Mouse (Mus musculus) hindbrain, embryonic 13.5 days (tissue): Measurements from ENCODE around the gene Pros1. TPM values are rescaled to one million over a fixed set of nuclear protein-coding genes. Genes with fewer than 3 reads are reported as not detected.

Experiments used
- ATAC-seq: fragments of 200-750 bp; cut with Nextera tagmentation; 2 replicates; pipeline ENCODE4 v1.8.0; 2017; ENCODE audit warnings: moderate TSS enrichment; ENCODE audit not compliant: low FRiP score
- H3K27ac ChIP-seq: fragments of 300-500 bp; sonication (generic); 2 replicates; pipeline ENCODE4 v1.5.1; 2015; ENCODE audit warnings: inconsistent platforms, mild to moderate bottlenecking, moderate library complexity
- H3K27me3 ChIP-seq: fragments of 300-500 bp; sonication (generic); 2 replicates; pipeline ENCODE4 v1.6.1; 2015; ENCODE audit warnings: mild to moderate bottlenecking, inconsistent platforms
- H3K36me3 ChIP-seq: fragments of 300-500 bp; sonication (generic); 2 replicates; pipeline ENCODE4 v1.6.1; 2015; ENCODE audit warnings: mild to moderate bottlenecking, inconsistent platforms
- H3K4me1 ChIP-seq: fragments of 300-500 bp; sonication (generic); replicated peaks from 2 replicates; pipeline ENCODE4 v1.6.1; 2015; ENCODE audit warnings: inconsistent platforms
- H3K4me2 ChIP-seq: fragments of 300-500 bp; sonication (generic); 2 replicates; pipeline ENCODE4 v1.6.1; 2015; ENCODE audit warnings: inconsistent platforms, mild to moderate bottlenecking, moderate library complexity
- H3K4me3 ChIP-seq: fragments of 300-500 bp; sonication (generic); 2 replicates; pipeline ENCODE4 v1.5.1; 2015; ENCODE audit warnings: mild to moderate bottlenecking, inconsistent platforms
- H3K9ac ChIP-seq: fragments of 300-500 bp; sonication (generic); 2 replicates; pipeline ENCODE4 v1.6.1; 2015; ENCODE audit warnings: mild to moderate bottlenecking, inconsistent platforms
- H3K9me3 ChIP-seq: fragments of 300-500 bp; sonication (generic); 2 replicates; pipeline ENCODE4 v1.6.1; 2016; ENCODE audit warnings: inconsistent platforms
- WGBS: fragments of 180-500 bp; shearing (Covaris S2); methylation state at CpG from one replicate; pipeline ENCODE4 v1.1.7; 2015; 5-methylcytosine and 5-hydroxymethylcytosine counted together
- polyA plus RNA-seq: library from polyadenylated mRNA; unstranded; fragments of >200 nt; fragmentation: Nextera tagmentation; extraction: Ambion mirVana; gene quantifications from 2 replicates; pipeline ENCODE4 v1.2.1, GENCODE M21; 2015

Gene Pros1
- polyA plus RNA-seq, 1 experiment from 2014 or later: 12.3 TPM

DNA sequence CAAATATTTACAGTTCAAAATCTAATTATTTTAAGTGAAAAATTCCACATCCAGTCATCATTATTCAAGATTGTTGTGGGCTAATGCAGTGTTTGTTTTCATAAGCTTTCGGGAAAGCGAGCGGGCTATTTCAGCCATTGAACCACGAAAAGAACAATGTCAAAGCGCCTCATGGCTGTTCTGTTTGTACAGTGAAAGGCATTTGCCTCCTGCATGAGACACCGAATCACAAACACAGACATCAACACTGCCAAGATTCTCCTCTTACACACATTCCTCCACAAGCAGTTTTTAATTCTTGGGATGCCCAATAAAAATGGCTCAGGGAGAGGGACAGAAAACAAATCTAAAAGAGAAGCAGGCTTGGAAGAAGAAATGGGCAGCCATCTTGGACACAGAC lies 20.0 kb downstream of the Pros1 start:
- Histone ChIP-seq H3K4me3 (no peak overlapping the region), H3K36me3 (no peaks in the 10 kb centered on the region), H3K27me3 (no peaks in the 10 kb centered on the region), H3K9me3 (no peaks in the 10 kb centered on the region), H3K27ac (no peak overlapping the region), H3K4me2 (no peak overlapping the region), H3K9ac (no peak overlapping the region), H3K4me1 (peaks cover 5% of the 10 kb centered on the region; the same call in 1 of the 2 replicates)
- 82% methylated on average over 6 of the region's 6 CpGs for WGBS
- no peak for ATAC-seq

DNA sequence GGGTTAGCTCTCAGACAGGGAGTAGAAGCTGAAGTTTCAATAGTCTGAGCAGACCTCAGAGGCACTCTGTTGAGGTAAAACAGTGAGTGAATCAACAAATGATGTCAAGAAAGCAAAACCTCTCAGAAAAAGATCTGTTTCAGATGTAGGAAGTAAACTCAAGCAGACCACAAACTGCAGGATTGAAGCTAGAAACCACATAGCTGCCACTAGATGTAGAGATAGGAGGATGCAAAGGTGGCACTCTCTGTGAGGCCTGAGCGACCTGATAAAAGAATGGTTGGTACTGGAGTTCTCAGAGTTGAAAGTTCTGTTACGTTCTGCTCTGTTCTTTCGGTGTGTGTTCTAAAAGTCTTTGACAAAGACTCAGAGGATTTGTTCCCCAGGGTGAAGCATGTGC lies 41.7 kb downstream of the Pros1 start:
- ATAC-seq: no peak
- Histone ChIP-seq H3K4me3 (no peak overlapping the region), H3K4me2 (no peak overlapping the region), H3K36me3 (no peaks in the 10 kb centered on the region), H3K9ac (no peak overlapping the region), H3K27me3 (no peaks in the 10 kb centered on the region), H3K27ac (no peak overlapping the region), H3K4me1 (no peaks in the 10 kb centered on the region), H3K9me3 (no peaks in the 10 kb centered on the region)
- WGBS: 87% methylated on average over 3 of the region's 3 CpGs

GRCm38 (mm10) chr16:62911364-62911763 lies 57.3 kb downstream of the Pros1 start:
- 87% methylated on average over 1 of the region's 1 CpGs for WGBS
- no peaks in the 10 kb centered on the region for H3K36me3 ChIP-seq

DNA sequence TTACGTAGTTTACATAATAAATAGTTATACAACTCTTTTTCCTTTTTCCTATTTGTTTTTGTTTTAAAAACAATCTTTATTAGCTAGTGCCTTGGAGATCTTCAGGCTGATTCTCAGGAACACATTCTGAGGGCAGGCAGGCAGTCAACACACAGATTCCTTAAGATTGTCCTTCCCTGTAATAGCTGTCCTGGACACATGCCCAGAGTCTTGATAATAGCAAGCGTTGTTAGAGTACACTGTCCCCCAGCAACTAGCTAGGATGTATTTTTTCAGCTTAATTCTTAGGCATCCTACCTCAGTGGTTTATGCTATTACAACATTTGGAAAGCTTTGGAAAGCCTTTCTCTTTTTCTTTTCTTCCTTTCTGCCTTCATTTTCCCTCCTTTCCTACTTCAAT lies 58.1 kb downstream of the Pros1 start:
- ATAC-seq: no peak
- no peak overlapping the region for H3K4me2 ChIP-seq
- H3K4me3 ChIP-seq: no peak overlapping the region
- 83% methylated on average over 2 of the region's 2 CpGs for WGBS
- no peaks in the 10 kb centered on the region for H3K36me3 ChIP-seq
- no peaks in the 10 kb centered on the region for H3K27me3 ChIP-seq
- H3K4me1 ChIP-seq: no peaks in the 10 kb centered on the region
- no peaks in the 10 kb centered on the region for H3K9me3 ChIP-seq
- H3K9ac ChIP-seq: no peak overlapping the region
- no peak overlapping the region for H3K27ac ChIP-seq

More at GRCm38 (mm10) chr16:62911364-62911763, 57.3 kb downstream of the Pros1 start:
- no peak for ATAC-seq
- Histone ChIP-seq H3K4me1 (no peaks in the 10 kb centered on the region), H3K9me3 (no peaks in the 10 kb centered on the region), H3K27ac (no peak overlapping the region), H3K4me2 (no peak overlapping the region), H3K4me3 (no peak overlapping the region), H3K27me3 (no peaks in the 10 kb centered on the region), H3K9ac (no peak overlapping the region)

DNA sequence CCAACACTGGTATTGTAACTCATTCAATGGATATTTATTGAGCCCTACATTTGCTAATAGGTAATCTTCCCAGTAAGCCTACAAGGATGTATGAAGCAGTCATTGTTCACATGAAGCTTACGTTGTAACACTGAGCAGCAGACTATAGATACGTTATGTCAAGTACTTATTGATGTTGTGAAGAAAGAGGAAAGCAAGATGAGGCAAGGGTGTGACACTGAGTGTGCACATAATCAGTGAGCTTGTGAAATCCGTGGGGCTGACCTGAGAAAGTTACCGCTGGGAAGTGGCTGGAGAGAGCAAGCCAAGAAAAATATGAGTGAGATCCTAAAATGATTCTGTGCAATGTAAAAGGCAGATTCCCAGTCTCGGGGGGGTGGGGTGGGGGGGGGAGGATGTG lies 61.4 kb downstream of the Pros1 start:
- Histone ChIP-seq H3K9me3 (no peaks in the 10 kb centered on the region), H3K4me1 (no peaks in the 10 kb centered on the region), H3K27me3 (no peaks in the 10 kb centered on the region), H3K4me3 (no peak overlapping the region), H3K4me2 (no peak overlapping the region), H3K27ac (no peak overlapping the region), H3K9ac (no peak overlapping the region), H3K36me3 (no peaks in the 10 kb centered on the region)
- ATAC-seq: no peak
- WGBS: 92% methylated on average over 5 of the region's 5 CpGs

- Histone ChIP-seq H3K4me2 (no peak overlapping the region), H3K9ac (no peak overlapping the region), H3K4me1 (peaks cover 8% of the 10 kb centered on the region; the same call in 1 of the 2 replicates), H3K36me3 (no peaks in the 10 kb centered on the region), H3K27ac (no peak overlapping the region), H3K27me3 (no peaks in the 10 kb centered on the region), H3K4me3 (no peak overlapping the region), H3K9me3 (no peaks in the 10 kb centered on the region)
- WGBS: 9% methylated on average over 8 of the region's 8 CpGs
- ATAC-seq: no peak
Observed at GRCm38 (mm10) chr16:62922245-62922644, 68.1 kb downstream of the Pros1 start.

GRCm38 (mm10) chr16:62931341-62931740 lies 77.2 kb downstream of the Pros1 start:
- no peak overlapping the region for H3K4me3 ChIP-seq
- H3K27ac ChIP-seq: no peak overlapping the region
- no peak overlapping the region for H3K9ac ChIP-seq
- WGBS: 87% methylated on average over 6 of the region's 6 CpGs
- no peak overlapping the region for H3K4me2 ChIP-seq
- H3K9me3 ChIP-seq: no peaks in the 10 kb centered on the region
- ATAC-seq: no peak
- H3K4me1 ChIP-seq: no peaks in the 10 kb centered on the region
- H3K36me3 ChIP-seq: no peaks in the 10 kb centered on the region
- no peaks in the 10 kb centered on the region for H3K27me3 ChIP-seq

- no peak for ATAC-seq
- 73% methylated on average over 11 of the region's 11 CpGs for WGBS
- no peaks in the 10 kb centered on the region for H3K4me1 ChIP-seq
Observed at GRCm38 (mm10) chr16:62936316-62936715, 82.2 kb downstream of the Pros1 start.

DNA sequence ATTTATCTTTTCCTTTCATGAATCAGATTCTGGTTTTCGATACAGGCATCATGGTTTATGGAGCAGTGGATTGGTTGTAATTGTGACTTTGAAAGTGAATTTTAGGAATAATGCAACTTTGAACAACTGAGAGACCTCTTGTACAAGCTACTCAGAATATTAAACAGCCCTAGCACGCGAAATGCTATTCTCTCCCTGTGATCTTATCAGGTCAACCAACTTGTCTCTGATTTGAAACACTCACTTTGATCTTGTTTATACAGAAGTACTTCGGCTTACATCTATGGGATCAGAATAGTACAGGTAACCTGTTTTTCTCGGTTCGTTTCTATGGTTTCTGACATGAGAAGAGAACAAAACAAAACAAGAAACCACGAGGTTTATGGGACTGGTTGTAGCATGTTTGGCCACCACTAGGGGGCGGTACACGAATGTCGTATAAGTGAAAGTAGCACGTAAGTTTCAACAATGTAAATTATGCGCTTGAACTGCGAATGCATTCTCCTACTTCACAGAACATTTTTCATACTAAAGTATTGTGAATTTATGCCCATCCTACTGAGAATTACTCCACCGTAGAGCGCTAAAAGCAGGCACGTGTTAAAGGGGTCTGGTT lies 86.4 kb downstream of the Pros1 start:
- peaks cover 19% of the 10 kb centered on the region for H3K4me1 ChIP-seq
- no peaks in the 10 kb centered on the region for H3K36me3 ChIP-seq
- peak; percentile 62 for ATAC-seq
- H3K9ac ChIP-seq: no peak overlapping the region
- 17% methylated on average over 16 of the region's 16 CpGs for WGBS
- no peaks in the 10 kb centered on the region for H3K27me3 ChIP-seq
- H3K9me3 ChIP-seq: no peaks in the 10 kb centered on the region
- H3K27ac ChIP-seq: no peak overlapping the region
- H3K4me3 ChIP-seq: no peak overlapping the region
- H3K4me2 ChIP-seq: peak overlapping the region; percentile 39

More at GRCm38 (mm10) chr16:62936316-62936715, 82.2 kb downstream of the Pros1 start:
- Histone ChIP-seq H3K27me3 (no peaks in the 10 kb centered on the region), H3K27ac (no peak overlapping the region), H3K9ac (no peak overlapping the region), H3K9me3 (no peaks in the 10 kb centered on the region), H3K36me3 (no peaks in the 10 kb centered on the region), H3K4me2 (no peak overlapping the region), H3K4me3 (no peak overlapping the region)

DNA sequence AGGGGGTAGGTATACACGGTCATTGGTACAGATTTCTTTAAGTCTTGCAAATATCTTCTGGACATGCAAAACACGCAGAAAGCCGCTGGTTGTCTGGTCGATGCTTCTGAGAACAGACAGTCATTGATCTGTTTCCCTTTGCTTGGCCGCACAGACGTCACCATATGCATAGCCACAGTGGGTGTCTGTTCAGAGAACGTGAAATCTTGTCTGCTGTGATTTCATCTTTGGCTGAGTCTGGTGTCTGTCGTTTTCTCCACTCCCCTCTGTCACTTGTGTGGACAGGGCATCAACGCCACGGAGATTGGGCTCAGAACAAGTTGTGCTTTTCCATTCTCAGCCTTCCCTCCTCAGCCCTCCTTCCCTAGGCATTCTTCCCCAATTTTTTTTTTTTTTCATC lies 87.7 kb downstream of the Pros1 start:
- no peak overlapping the region for H3K9ac ChIP-seq
- no peaks in the 10 kb centered on the region for H3K36me3 ChIP-seq
- no peaks in the 10 kb centered on the region for H3K9me3 ChIP-seq
- WGBS: 34% methylated on average over 10 of the region's 10 CpGs
- H3K27me3 ChIP-seq: no peaks in the 10 kb centered on the region
- H3K4me1 ChIP-seq: peaks cover 19% of the 10 kb centered on the region
- H3K4me2 ChIP-seq: no peak overlapping the region
- peak; percentile 60; the same call in 1 of the 2 replicates for ATAC-seq
- no peak overlapping the region; the same call in 1 of the 2 replicates for H3K27ac ChIP-seq
- no peak overlapping the region for H3K4me3 ChIP-seq

- no peak for ATAC-seq
- H3K4me2 ChIP-seq: peak overlapping the region; percentile 1; the same call in 1 of the 2 replicates
- 59% methylated on average over 16 of the region's 16 CpGs for WGBS
Observed at GRCm38 (mm10) chr16:62942418-62943410, 88.6 kb downstream of the Pros1 start.

DNA sequence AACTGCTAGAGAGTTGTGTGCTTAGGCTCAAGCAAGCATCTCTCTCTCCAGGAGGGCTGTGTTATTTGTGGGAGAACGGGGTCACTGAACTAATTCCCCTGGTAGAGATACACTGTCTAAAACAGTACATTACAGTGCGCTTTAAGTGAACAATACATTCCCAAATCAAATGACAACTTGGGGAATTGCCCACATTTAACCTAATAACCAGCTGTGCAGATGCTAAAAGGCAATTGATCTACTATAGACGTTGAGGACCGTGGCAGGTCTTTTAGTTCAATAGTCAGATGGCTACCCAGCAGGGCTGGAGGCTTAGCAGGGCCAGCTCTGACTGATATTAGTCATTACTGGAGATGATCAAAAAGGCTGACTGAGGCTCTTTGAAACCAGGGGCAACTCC lies 104.4 kb downstream of the Pros1 start:
- H3K27ac ChIP-seq: no peak overlapping the region
- ATAC-seq: no peak
- no peaks in the 10 kb centered on the region for H3K27me3 ChIP-seq
- no peaks in the 10 kb centered on the region for H3K36me3 ChIP-seq
- no peak overlapping the region for H3K9ac ChIP-seq
- no peak overlapping the region for H3K4me2 ChIP-seq
- H3K9me3 ChIP-seq: no peaks in the 10 kb centered on the region
- no peak overlapping the region for H3K4me3 ChIP-seq
- whole genome bisulfite sequencing: 31% methylated on average over 4 of the region's 4 CpGs
- 0 out of 2 replicates have a peak, but pooled peaks cover 4% of the 10 kb centered on the region for H3K4me1 ChIP-seq

More at GRCm38 (mm10) chr16:62942418-62943410, 88.6 kb downstream of the Pros1 start:
- Histone ChIP-seq H3K27me3 (no peaks in the 10 kb centered on the region), H3K27ac (no peak overlapping the region), H3K36me3 (no peaks in the 10 kb centered on the region), H3K9ac (no peak overlapping the region), H3K4me3 (no peak overlapping the region), H3K9me3 (peaks cover 7% of the 10 kb centered on the region; the same call in 1 of the 2 replicates), H3K4me1 (peaks cover 19% of the 10 kb centered on the region)
